Mouse (Mus musculus) MEL (cell line): ENCODE data around the gene Cldn4. TPM values are rescaled to one million over a fixed set of nuclear protein-coding genes. Genes with fewer than 3 reads are reported as not detected.

Experiments
- DNase-seq: peaks from one replicate; pipeline ENCODE4 v3.0.0; 2011; ENCODE audit warnings: low read depth, low spot score
- H3K27ac ChIP-seq: 2 replicates; pipeline ENCODE4 v1.5.1; 2012; ENCODE audit warnings: low read depth, mild to moderate bottlenecking, control low read depth, low read length, moderate library complexity; ENCODE audit not compliant: control insufficient read depth
- H3K27me3 ChIP-seq, 2 experiments: fragments of 150-350 bp in 1 of 2; sonication (generic) in 1 of 2; 2 replicates each; pipeline ENCODE4 v1.6.1; 2012; ENCODE audit warnings: low read length in 2 of 2, mild to moderate bottlenecking in 2 of 2, improper control_type of control experiment in 1 of 2, moderate library complexity in 1 of 2; ENCODE audit not compliant: insufficient read depth in 2 of 2, control insufficient read depth in 1 of 2
- H3K36me3 ChIP-seq, 2 experiments: 2 replicates each; pipeline ENCODE4 v1.6.1; 2012 to 2014; ENCODE audit warnings: low read length in 2 of 2, improper control_type of control experiment in 1 of 2, inconsistent platforms in 1 of 2, mild to moderate bottlenecking in 1 of 2; ENCODE audit not compliant: insufficient read depth in 2 of 2, control insufficient read depth in 1 of 2
- H3K4me1 ChIP-seq, 2 experiments: fragments of 150-350 bp in 1 of 2; sonication (generic) in 1 of 2; 2 replicates each; pipeline ENCODE4 v1.6.1; 2012; ENCODE audit warnings: low read length in 2 of 2, improper control_type of control experiment in 1 of 2, mild to moderate bottlenecking in 1 of 2; ENCODE audit not compliant: insufficient read depth in 2 of 2, control insufficient read depth in 1 of 2
- H3K4me3 ChIP-seq, 2 experiments: fragments of 150-350 bp in 1 of 2; sonication (generic) in 1 of 2; 2 replicates each; pipeline ENCODE4 v1.5.1; 2012; ENCODE audit warnings: low read depth in 2 of 2, low read length in 2 of 2, mild to moderate bottlenecking in 2 of 2, moderate library complexity in 2 of 2, control low read depth in 1 of 2, improper control_type of control experiment in 1 of 2; ENCODE audit not compliant: control insufficient read depth in 1 of 2, insufficient read depth in 1 of 2
- H3K79me2 ChIP-seq: 2 replicates; pipeline ENCODE4 v1.6.1; 2012; ENCODE audit warnings: mild to moderate bottlenecking, low read length, moderate library complexity; ENCODE audit not compliant: control insufficient read depth, poor library complexity, insufficient read depth
- H3K9ac ChIP-seq: 2 replicates; pipeline ENCODE4 v1.6.1; 2012; ENCODE audit warnings: low read depth, mild to moderate bottlenecking, control low read depth, low read length, moderate library complexity; ENCODE audit not compliant: control insufficient read depth, poor library complexity, severe bottlenecking
- H3K9me3 ChIP-seq: fragments of 150-350 bp; sonication (generic); replicated peaks from 2 replicates; pipeline ENCODE4 v1.6.1; 2012; ENCODE audit warnings: mild to moderate bottlenecking, low read length, improper control_type of control experiment, moderate library complexity; ENCODE audit not compliant: insufficient read depth
- CHD1 ChIP-seq: IDR thresholded peaks from 2 replicates; pipeline ENCODE4 v1.6.1; 2012; ENCODE audit warnings: low read depth, mild to moderate bottlenecking, inconsistent platforms, low read length, improper control_type of control experiment
- CHD2 ChIP-seq: IDR thresholded peaks from 2 replicates; pipeline ENCODE4 v1.6.1; 2011; ENCODE audit warnings: low read length, improper control_type of control experiment
- CTCF ChIP-seq, 3 experiments: IDR thresholded peaks in 2 of 3; conservative IDR thresholded peaks in 1 of 3; 2 replicates each; pipeline ENCODE4 v1.5.1; 2011 to 2012; ENCODE audit warnings: low read length in 3 of 3, low read depth in 2 of 3, mild to moderate bottlenecking in 2 of 3, improper control_type of control experiment in 1 of 3, inconsistent platforms in 1 of 3, mixed read lengths in 1 of 3, moderate library complexity in 1 of 3; ENCODE audit not compliant: control insufficient read depth in 1 of 3, insufficient read depth in 1 of 3, poor library complexity in 1 of 3, severe bottlenecking in 1 of 3
- E2F4 ChIP-seq: IDR thresholded peaks from 2 replicates; pipeline ENCODE4 v1.6.1; 2011; ENCODE audit warnings: low read depth, low read length, improper control_type of control experiment, borderline replicate concordance
- ELF1 ChIP-seq: IDR thresholded peaks from 2 replicates; pipeline ENCODE4 v1.6.1; 2014; ENCODE audit warnings: low read depth, mild to moderate bottlenecking, inconsistent platforms, low read length, improper control_type of control experiment, moderate library complexity
- EP300 ChIP-seq, 2 experiments: IDR thresholded peaks; 2 replicates each; pipeline ENCODE4 v1.6.1; 2011; ENCODE audit warnings: improper control_type of control experiment in 2 of 2, low read length in 2 of 2, low read depth in 1 of 2, mild to moderate bottlenecking in 1 of 2
- ETS1 ChIP-seq: IDR thresholded peaks from 2 replicates; pipeline ENCODE4 v1.6.1; 2012; ENCODE audit warnings: low read depth, mild to moderate bottlenecking, inconsistent platforms, low read length, improper control_type of control experiment, moderate library complexity
- GABPA ChIP-seq: IDR thresholded peaks from 2 replicates; pipeline ENCODE4 v1.6.1; 2012; ENCODE audit warnings: low read depth, mild to moderate bottlenecking, inconsistent platforms, low read length, improper control_type of control experiment, moderate library complexity
- GATA1 ChIP-seq: IDR thresholded peaks from 2 replicates; pipeline ENCODE4 v1.6.1; 2011; ENCODE audit warnings: low read depth, low read length, improper control_type of control experiment
- HCFC1 ChIP-seq: IDR thresholded peaks from 2 replicates; pipeline ENCODE4 v1.6.1; 2012; ENCODE audit warnings: low read depth, mild to moderate bottlenecking, inconsistent platforms, low read length, improper control_type of control experiment, moderate library complexity
- JUND ChIP-seq: IDR thresholded peaks from 2 replicates; pipeline ENCODE4 v1.6.1; 2011; ENCODE audit warnings: low read depth, mild to moderate bottlenecking, improper control_type of control experiment, low read length
- KAT2A ChIP-seq: conservative IDR thresholded peaks from 2 replicates; pipeline ENCODE4 v1.6.1; 2012; ENCODE audit warnings: low read depth, low read length, improper control_type of control experiment, inconsistent platforms
- MAFK ChIP-seq: IDR thresholded peaks from 2 replicates; pipeline ENCODE4 v1.6.1; 2011; ENCODE audit warnings: low read depth, mild to moderate bottlenecking, low read length, improper control_type of control experiment, borderline replicate concordance
- MAX ChIP-seq: IDR thresholded peaks from 2 replicates; pipeline ENCODE4 v1.6.1; 2011; ENCODE audit warnings: low read length, improper control_type of control experiment
- MAZ ChIP-seq: IDR thresholded peaks from 2 replicates; pipeline ENCODE4 v1.6.1; 2012; ENCODE audit warnings: low read depth, mild to moderate bottlenecking, inconsistent platforms, low read length, improper control_type of control experiment
- MEF2A ChIP-seq: IDR thresholded peaks from 2 replicates; pipeline ENCODE4 v1.6.1; 2014; ENCODE audit warnings: low read depth, mild to moderate bottlenecking, inconsistent platforms, low read length, improper control_type of control experiment; ENCODE audit not compliant: poor library complexity, insufficient replicate concordance, severe bottlenecking; ENCODE audit errors: extremely low read depth
- MXI1 ChIP-seq: IDR thresholded peaks from 2 replicates; pipeline ENCODE4 v1.6.1; 2011; ENCODE audit warnings: mild to moderate bottlenecking, low read depth, low read length, improper control_type of control experiment
- MYB ChIP-seq: IDR thresholded peaks from 2 replicates; pipeline ENCODE4 v1.6.1; 2011; ENCODE audit warnings: mild to moderate bottlenecking, low read depth, low read length, improper control_type of control experiment
- MYC ChIP-seq: IDR thresholded peaks from 2 replicates; pipeline ENCODE4 v1.6.1; 2011; ENCODE audit warnings: low read depth, mild to moderate bottlenecking, low read length, improper control_type of control experiment, moderate library complexity
- NELFE ChIP-seq: IDR thresholded peaks from 2 replicates; pipeline ENCODE4 v1.6.1; 2011; ENCODE audit warnings: low read depth, low read length, improper control_type of control experiment
- NRF1 ChIP-seq: IDR thresholded peaks from 2 replicates; pipeline ENCODE4 v1.6.1; 2014; ENCODE audit warnings: low read depth, mild to moderate bottlenecking, inconsistent platforms, low read length, improper control_type of control experiment, moderate library complexity; ENCODE audit not compliant: poor library complexity, insufficient read depth, severe bottlenecking
- POLR2A ChIP-seq, 2 experiments: IDR thresholded peaks; 2 replicates each; pipeline ENCODE4 v1.6.1; 2011 to 2012; ENCODE audit warnings: low read length in 2 of 2, mild to moderate bottlenecking in 2 of 2, control low read depth in 1 of 2, improper control_type of control experiment in 1 of 2, low read depth in 1 of 2, moderate library complexity in 1 of 2; ENCODE audit not compliant: control insufficient read depth in 1 of 2, insufficient read depth in 1 of 2, poor library complexity in 1 of 2
- POLR2AphosphoS2 ChIP-seq: IDR thresholded peaks from 2 replicates; pipeline ENCODE4 v1.6.1; 2011; ENCODE audit warnings: low read length, improper control_type of control experiment
- POLR2AphosphoS5 ChIP-seq: IDR thresholded peaks from 2 replicates; pipeline ENCODE4 v1.6.1; 2012; ENCODE audit warnings: low read depth, borderline replicate concordance, mild to moderate bottlenecking, inconsistent platforms, low read length, moderate library complexity, mixed read lengths
- RAD21 ChIP-seq: IDR thresholded peaks from 2 replicates; pipeline ENCODE4 v1.6.1; 2011; ENCODE audit warnings: mild to moderate bottlenecking, low read depth, low read length, improper control_type of control experiment
- RCOR1 ChIP-seq: IDR thresholded peaks from 2 replicates; pipeline ENCODE4 v1.6.1; 2012; ENCODE audit warnings: low read depth, mild to moderate bottlenecking, inconsistent platforms, low read length, improper control_type of control experiment
- SIN3A ChIP-seq: IDR thresholded peaks from 2 replicates; pipeline ENCODE4 v1.6.1; 2012; ENCODE audit warnings: low read length, improper control_type of control experiment, inconsistent platforms
- SMC3 ChIP-seq: IDR thresholded peaks from 2 replicates; pipeline ENCODE4 v1.6.1; 2011; ENCODE audit warnings: low read depth, low read length, improper control_type of control experiment
- TAL1 ChIP-seq: IDR thresholded peaks from 2 replicates; pipeline ENCODE4 v1.6.1; 2012; ENCODE audit warnings: mild to moderate bottlenecking, inconsistent platforms, low read length, moderate library complexity, mixed read lengths
- TBP ChIP-seq: IDR thresholded peaks from 2 replicates; pipeline ENCODE4 v1.8.0; 2011; ENCODE audit warnings: low read depth, low read length, improper control_type of control experiment
- TCF12 ChIP-seq: IDR thresholded peaks from 2 replicates; pipeline ENCODE4 v1.6.1; 2014; ENCODE audit warnings: low read depth, mild to moderate bottlenecking, inconsistent platforms, low read length, improper control_type of control experiment, moderate library complexity
- UBTF ChIP-seq: IDR thresholded peaks from 2 replicates; pipeline ENCODE4 v1.6.1; 2012; ENCODE audit warnings: low read depth, mild to moderate bottlenecking, inconsistent platforms, low read length, improper control_type of control experiment, moderate library complexity, borderline replicate concordance; ENCODE audit not compliant: insufficient read depth
- USF1 ChIP-seq: IDR thresholded peaks from 2 replicates; pipeline ENCODE4 v1.6.1; 2014; ENCODE audit warnings: low read depth, mild to moderate bottlenecking, inconsistent platforms, low read length, improper control_type of control experiment, moderate library complexity
- USF2 ChIP-seq, 2 experiments: IDR thresholded peaks; 2 replicates each; pipeline ENCODE4 v1.6.1; 2011 to 2012; ENCODE audit warnings: improper control_type of control experiment in 2 of 2, low read length in 2 of 2, borderline replicate concordance in 1 of 2, inconsistent platforms in 1 of 2, low read depth in 1 of 2, mild to moderate bottlenecking in 1 of 2; ENCODE audit not compliant: insufficient read depth in 1 of 2
- ZC3H11A ChIP-seq: IDR thresholded peaks from 2 replicates; pipeline ENCODE4 v1.6.1; 2012; ENCODE audit warnings: low read depth, mild to moderate bottlenecking, inconsistent platforms, low read length, improper control_type of control experiment
- ZKSCAN1 ChIP-seq: IDR thresholded peaks from 2 replicates; pipeline ENCODE4 v1.6.1; 2012; ENCODE audit warnings: low read depth, mild to moderate bottlenecking, inconsistent platforms, low read length, improper control_type of control experiment, moderate library complexity
- ZMIZ1 ChIP-seq: IDR thresholded peaks from 2 replicates; pipeline ENCODE4 v1.6.1; 2012; ENCODE audit warnings: low read depth, mild to moderate bottlenecking, inconsistent platforms, low read length, improper control_type of control experiment, moderate library complexity
- ZNF384 ChIP-seq: IDR thresholded peaks from 2 replicates; pipeline ENCODE4 v1.6.1; 2012; ENCODE audit warnings: low read depth, mild to moderate bottlenecking, inconsistent platforms, low read length, improper control_type of control experiment
- polyA plus RNA-seq, 2 experiments: library from polyadenylated mRNA; stranded (reverse) in 1 of 2; unstranded in 1 of 2; fragments of >175 nt in 1 of 2; fragments of >200 nt in 1 of 2; gene quantifications; 2 replicates each; pipeline versions ENCODE4 v1.2.1 to v1.2.4; 2012; ENCODE audit warnings: low replicate concordance in 2 of 2, low read depth in 1 of 2; ENCODE audit not compliant: insufficient read length in 2 of 2, insufficient read depth in 1 of 2, missing spikeins in 1 of 2
- total RNA-seq: library from RNA; depleted of rRNA; stranded (reverse); fragments of 300-350 nt; gene quantifications from 2 replicates; pipeline ENCODE4 v1.2.3, GENCODE M21; 2012

The Cldn4 gene
- total and polyA plus RNA-seq, 3 experiments, result 0.04 to 0.08 TPM; not detected in 1

DNA sequence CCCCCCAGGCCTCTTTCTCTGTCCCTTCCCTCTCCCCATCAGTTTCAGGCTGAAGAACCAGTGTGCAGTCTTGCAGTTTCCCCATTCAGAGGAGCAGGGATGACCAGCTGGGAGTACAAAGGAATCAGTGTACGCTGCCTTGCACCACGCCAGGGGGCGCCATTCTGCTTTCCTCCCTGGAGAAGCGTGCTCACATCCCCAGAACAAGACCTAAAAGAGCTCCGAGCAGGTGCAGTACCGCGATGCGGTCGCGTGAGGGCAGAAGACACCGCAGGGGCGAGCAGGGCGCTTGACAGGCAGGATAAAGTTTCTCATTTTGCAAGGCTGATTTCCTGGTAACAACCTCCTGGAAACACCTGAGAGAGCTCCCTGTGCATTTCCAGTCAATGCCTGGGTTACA lies 39.6 kb downstream of the Cldn4 start:
- Histone ChIP-seq H3K9ac (no peak overlapping the region), H3K4me1 (no peaks in the 10 kb centered on the region), H3K27ac (no peak overlapping the region), H3K27me3 (no peaks in the 10 kb centered on the region), H3K4me3 (no peak overlapping the region), H3K36me3 (no peaks in the 10 kb centered on the region), H3K9me3 (no peaks in the 10 kb centered on the region), H3K79me2 (no peaks in the 10 kb centered on the region)
- peak; percentile 94 for DNase-seq
- TF ChIP-seq ELF1, result 0 out of 2 replicates have a peak, but pooled peaks have one; percentile 20
- no peak for TF ChIP-seq ETS1
- TF ChIP-seq EP300 (IDR thresholded peaks at IDR 0.05; ENCODE audit: low read depth in 1 of 2, low read length in 2 of 2), result no peak
- no peak for TF ChIP-seq CHD2
- peak; percentile 91 for TF ChIP-seq MYC
- no peak for TF ChIP-seq TCF12
- no peak for TF ChIP-seq KAT2A
- TF ChIP-seq MAZ, result peak; percentile 37; the same call in 1 of the 2 replicates
- no peak for TF ChIP-seq POLR2A (IDR thresholded peaks at IDR 0.05; ENCODE audit: control insufficient read depth in 1 of 2, insufficient read depth in 1 of 2, low read depth in 1 of 2, low read length in 2 of 2, poor library complexity in 1 of 2)
- peak; percentile 99 for TF ChIP-seq SMC3
- no peak for TF ChIP-seq POLR2AphosphoS2
- no peak for TF ChIP-seq JUND
- no peak for TF ChIP-seq UBTF
- no peak for TF ChIP-seq MYB
- no peak for TF ChIP-seq USF2 (IDR thresholded peaks at IDR 0.05; ENCODE audit: borderline replicate concordance in 1 of 2, insufficient read depth in 1 of 2, low read depth in 1 of 2, low read length in 2 of 2)
- TF ChIP-seq RAD21, result peak; percentile 99
- no peak for TF ChIP-seq ZNF384
- TF ChIP-seq ZMIZ1, result no peak
- no peak for TF ChIP-seq NELFE
- TF ChIP-seq ZKSCAN1, result no peak
- peak; percentile 24; the same call in 1 of the 2 replicates for TF ChIP-seq NRF1
- TF ChIP-seq TAL1, result no peak
- no peak for TF ChIP-seq CHD1
- TF ChIP-seq HCFC1, result 0 out of 2 replicates have a peak, but pooled peaks have one; percentile 24
- no peak for TF ChIP-seq E2F4
- peak; percentile 97 for TF ChIP-seq ZC3H11A
- no peak for TF ChIP-seq TBP
- peak; percentile 48; the same call in 1 of the 2 replicates for TF ChIP-seq MAX
- no peak for TF ChIP-seq RCOR1
- no peak for TF ChIP-seq USF1
- peak; percentile 77 for TF ChIP-seq SIN3A
- no peak for TF ChIP-seq POLR2AphosphoS5
- TF ChIP-seq MAFK, result no peak
- no peak for TF ChIP-seq MEF2A
- TF ChIP-seq GATA1, result no peak
- TF ChIP-seq CTCF (IDR thresholded peaks at IDR 0.05 in 2 of 3, conservative IDR thresholded peaks at IDR 0.05 in 1 of 3; ENCODE audit: control insufficient read depth in 1 of 3, insufficient read depth in 1 of 3, low read depth in 2 of 3, low read length in 3 of 3, poor library complexity in 1 of 3, severe bottlenecking in 1 of 3), result peak; percentile 87 to 100 (median 97); a peak in 5 of 6 replicates
- TF ChIP-seq MXI1, result peak; percentile 52
- no peak for TF ChIP-seq GABPA
